Mouse (Mus musculus): ENCODE results near the gene Plekhg2.
A peak's percentile ranks its signal among the peaks of the same experiment; 100 is the strongest.

Gene Plekhg2

DNA sequence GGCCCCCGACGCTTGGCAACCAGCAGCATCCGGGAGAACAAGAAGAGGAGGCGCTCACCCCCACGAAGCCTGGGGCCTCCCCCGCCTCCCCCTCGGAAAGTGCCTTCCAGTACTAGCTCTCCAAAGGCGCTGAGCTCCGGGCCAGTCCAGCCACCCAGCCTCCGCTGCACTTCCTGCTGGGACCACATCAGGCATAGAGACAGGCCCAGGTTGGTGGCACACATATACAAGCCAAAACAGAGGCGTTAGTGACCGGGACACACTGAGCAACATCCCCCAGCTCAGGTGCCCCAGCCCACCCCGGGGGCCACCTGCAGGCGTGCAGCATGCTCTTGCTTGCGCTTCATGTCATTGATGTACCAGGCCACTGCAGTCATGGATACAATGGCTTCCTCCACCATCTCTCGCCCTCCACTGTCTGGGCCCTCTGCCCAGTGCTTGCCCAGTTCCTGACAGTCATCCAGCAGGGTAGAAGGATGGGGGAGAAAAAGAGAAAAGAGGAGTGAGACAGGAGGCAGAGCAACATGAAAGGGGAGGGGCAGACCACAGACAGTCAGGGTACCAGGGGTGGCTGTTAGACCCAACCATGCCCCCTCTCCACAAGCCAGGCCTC lies 4.6 kb downstream of the Plekhg2 start:
- peak; percentile 65 to 70 for DNase-seq

DNA sequence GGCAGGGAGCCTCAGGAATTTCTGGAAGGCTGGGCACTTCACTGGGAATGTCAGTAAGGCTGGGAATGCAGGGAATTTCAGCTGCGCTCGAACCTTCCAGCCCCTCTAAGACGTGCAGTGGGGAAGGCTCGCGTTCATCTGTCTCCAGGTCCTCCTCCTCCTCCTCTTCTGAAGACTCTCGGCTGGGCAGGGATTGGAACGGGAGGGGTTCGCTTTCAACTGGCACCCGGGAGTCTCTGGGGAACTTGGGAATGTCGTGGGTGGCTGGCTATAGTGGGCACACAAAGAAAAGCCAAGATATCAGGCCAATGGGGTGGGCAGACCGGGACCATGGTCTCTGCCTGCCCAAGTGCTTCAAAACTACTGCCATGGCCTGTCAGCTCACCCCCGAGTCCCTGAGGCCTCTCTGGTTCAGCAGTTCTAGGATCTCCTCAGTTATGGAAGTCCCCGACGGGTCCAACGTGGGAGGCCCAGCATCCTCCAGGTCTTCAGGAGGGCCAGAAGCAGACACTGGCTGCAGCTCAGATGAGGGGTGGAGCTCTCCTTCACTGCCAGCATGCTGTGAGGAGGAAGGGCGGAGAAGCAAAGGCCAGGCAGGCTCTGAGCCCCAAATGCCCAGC lies 9.8 kb downstream of the Plekhg2 start:
- DNase-seq, result no peak

DNA sequence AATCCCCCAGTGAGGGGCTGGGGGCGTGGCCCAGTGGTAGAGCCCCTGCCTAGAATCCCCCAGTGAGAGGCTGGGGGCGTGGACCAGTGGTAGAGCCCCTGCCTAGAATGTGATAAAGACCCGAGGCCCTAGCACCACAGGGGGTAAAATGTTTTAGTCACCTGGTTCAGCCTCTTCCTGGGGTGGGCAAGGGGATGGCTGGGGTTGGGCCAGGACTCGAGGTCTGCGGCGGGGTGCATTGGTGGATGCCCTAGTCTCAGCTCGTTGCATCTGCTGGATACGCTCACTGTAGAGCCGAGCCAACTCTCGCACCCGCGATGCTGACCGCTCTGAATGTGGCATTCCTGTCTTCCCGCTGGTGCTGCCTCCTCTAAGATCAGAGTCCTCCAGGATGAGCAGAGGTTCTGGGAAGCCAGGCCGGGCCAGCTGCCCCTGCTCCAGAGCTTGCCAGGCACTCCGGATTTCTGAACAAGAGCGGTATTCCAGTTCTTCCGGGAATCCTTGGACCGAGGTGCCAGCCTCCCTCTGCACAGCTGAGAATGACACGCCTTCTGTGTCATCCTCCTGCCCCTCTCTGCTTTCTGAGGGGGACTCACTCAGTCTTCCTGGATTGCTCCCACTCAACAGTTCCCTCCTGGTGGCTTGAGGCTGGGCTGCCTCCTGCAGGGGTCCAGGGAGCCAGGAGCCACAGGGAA lies 10.6 kb downstream of the Plekhg2 start:
- DNase-seq, result no peak

DNA sequence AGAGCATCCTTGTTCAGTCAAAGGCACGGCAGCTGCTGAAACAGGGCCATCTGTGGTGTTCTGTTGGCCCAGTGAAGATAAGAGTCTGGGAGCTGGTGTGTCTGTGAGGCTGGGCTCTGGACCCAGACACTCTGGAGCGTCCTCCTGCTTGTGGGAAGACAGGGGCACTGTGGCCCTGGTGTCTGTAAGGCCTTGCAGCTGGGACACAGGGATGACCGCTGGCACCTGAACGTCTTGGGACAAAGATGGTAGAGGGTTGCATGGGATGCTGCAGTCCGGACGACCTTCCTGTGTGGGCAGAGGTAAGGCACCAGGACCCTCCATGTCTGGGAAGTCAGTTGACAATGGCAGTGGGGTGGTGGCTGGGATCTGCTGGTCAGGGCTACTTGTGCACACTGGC lies 12.1 kb downstream of the Plekhg2 start:
- DNase-seq, result no peak

DNA sequence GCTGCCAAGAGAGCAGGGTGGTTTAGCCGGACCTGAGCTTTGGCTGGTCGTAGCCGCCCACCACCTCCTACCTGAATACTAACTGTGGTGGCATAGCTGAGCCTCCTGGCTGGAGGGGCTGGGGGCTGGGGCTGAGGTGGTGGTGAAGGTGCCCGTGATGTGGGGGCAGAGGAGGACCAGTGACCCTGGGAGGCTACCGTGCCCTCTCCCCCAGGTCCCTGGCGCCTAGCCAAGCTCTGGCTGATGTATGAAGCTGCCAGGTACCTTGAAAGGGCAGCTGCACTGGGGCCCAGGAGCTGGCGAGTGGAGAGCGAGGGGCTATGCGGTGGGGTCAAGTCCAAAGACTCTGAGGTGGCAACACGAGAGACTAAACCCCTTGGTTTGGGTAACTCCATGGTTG lies 12.5 kb downstream of the Plekhg2 start:
- DNase-seq, result no peak

DNA sequence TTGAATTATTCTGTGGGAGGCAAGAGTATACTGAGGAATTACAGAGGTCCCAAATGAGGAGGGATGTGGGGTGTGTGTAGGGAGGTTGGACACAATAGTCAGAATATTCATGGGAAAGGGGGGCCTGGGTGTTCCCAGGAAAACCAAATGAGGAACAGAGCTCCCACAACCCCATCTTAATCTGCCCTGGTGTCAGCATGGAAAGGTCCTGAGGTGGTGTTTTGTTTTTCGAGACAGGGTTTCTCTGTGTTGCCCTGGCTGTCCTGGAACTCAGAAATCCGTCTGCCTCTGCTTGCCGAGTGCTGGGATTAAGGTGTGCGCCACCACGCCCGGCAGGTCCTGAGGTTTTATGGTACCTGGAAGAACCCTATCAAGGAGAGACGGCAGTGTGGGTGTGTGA lies 14.0 kb downstream of the Plekhg2 start:
- DNase-seq, result no peak

DNA sequence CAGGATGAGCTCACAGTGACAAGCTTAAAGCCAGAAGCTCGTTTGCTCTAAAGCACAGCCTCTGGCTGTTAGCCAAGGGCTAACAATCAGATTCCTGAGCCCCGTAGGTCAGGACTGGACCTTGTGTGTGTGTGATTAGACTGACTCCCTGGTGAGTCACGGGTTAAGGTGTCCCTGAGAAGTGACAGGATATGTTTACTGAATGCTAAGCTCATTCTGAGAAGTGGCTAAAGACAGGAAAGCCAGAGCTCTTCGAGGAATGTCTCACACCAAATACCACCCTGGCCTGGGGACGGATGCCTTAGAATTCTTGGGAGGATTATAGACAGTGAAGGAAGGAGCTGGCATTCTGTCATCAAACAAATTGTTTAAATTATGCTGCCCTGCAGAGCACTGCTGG lies 14.4 kb downstream of the Plekhg2 start:
- DNase-seq, result no peak

DNA sequence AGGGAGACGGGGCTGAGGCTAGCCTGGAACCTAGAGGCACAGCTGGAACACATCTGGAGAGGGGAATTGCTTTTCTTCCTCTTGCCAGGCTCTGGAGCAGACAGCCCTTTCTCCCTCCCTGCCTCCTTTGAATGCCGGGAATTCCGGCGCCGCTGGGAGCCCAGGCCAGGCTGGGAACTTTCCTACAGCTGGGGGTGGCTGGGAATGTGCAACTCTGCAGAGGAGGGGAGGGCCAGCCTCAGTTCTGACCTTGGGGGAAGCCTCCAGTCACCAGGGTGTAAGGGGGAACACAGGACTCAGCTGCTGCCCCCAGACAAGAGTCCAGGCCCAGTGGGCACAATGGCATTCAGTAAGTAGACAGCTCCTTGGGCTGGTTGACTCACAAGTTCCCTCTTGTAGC lies 15.4 kb downstream of the Plekhg2 start:
- no peak for DNase-seq

DNA sequence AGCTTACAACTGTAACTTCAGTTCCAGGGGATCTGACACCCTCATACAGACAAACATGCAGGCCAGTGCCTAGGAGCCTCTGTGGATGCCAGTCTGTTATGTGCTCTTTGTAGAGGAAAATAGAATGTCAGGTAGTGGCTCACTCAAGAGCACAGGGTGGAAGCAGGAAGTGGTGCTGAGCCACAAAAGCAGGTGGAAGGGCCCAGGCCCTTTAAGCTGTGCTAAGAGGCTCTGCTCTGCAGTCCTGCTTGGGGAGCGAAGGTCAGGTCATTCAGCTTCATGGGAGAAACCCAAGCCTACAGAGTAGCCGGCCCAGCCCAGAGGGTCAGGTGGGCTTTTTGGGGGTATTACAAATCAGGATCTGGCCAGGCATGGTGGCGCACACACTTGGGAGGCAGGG lies 17.2 kb downstream of the Plekhg2 start:
- DNase-seq, result no peak

DNA sequence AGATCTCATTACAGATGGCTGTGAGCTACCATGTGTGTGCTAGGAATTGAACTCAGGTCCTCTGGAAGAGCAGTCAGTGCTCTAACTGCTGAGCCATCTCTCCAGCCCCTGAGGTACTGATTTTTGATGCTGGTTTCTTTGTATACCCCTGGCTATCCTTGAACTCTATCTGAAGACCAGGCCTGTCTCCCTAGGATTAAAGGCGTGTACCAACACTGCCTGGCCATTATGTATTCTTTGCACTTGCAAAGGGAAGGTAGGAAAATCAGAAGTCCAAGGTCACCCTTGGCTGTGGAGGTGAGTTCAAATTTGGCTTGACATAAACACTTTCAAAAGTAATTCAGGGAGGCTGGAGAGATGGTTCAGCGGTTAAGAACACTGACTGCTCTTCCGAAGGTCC lies 17.8 kb downstream of the Plekhg2 start:
- DNase-seq, result no peak

DNA sequence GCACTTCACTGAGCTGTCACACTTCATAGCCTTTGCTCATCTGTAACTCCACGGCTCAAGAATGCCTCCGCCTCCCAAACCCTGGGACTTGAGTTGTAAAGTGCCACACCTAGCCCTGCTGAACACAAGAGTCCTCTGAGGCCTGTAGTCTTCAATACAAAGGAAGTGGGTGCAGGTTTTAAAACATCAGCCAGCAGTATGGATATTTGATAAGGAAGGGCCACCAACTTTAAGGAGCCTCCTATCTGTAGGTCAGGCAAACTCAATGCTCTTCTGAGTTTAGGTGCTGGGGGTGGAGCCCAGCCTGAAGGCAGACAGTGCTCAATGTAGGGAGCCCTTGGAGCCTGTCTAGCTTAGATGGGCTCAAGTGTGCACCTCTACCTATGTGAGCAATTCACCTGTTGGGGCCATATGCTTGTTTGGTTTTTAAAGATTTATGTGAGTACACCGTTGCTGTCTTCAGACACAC lies 18.3 kb downstream of the Plekhg2 start:
- DNase-seq, result no peak

DNA sequence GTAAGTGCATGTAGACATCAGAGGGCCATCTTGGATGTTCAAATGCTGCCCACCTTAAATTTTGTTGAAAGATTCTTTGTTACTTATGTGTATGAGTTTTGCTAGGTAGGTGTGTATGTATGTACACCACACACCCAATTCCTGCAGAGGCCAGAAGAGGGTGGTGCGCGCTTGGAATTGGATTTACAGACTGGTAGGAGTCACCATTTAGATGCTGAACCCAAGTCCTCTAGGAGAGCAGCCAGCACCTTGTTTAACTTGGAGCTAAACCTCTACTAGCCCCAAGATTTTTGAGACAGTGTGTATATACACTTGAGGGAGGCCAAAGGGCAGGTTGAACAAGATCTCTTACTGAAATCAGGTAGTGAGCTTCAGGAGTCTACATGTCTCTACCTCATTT lies 19.1 kb downstream of the Plekhg2 start:
- DNase-seq, result no peak

DNA sequence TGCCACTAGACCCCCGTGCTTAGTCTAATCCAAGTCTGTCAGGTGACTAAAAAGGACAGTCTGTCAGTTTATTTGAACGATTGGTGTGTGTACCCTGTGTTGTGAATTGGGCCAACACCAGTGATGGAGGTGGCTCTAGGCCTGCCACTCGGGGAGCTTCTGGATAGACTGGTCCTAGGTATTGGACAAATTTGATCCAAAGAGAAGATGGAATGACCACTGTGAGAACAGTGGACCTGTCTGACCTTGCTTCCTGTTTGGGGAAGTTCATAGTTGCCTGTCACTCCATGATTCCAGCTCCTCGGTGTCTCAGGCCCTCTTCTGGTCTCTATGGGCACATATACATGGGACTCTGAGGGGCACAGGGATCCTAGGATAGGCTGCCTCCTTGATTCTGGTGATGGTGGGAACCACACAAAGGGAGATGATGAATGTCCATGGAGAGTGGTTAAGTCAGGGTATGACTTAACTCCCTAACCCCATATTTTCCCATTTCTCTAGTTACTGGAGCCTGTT lies 20.7 kb downstream of the Plekhg2 start:
- no peak for DNase-seq

DNA sequence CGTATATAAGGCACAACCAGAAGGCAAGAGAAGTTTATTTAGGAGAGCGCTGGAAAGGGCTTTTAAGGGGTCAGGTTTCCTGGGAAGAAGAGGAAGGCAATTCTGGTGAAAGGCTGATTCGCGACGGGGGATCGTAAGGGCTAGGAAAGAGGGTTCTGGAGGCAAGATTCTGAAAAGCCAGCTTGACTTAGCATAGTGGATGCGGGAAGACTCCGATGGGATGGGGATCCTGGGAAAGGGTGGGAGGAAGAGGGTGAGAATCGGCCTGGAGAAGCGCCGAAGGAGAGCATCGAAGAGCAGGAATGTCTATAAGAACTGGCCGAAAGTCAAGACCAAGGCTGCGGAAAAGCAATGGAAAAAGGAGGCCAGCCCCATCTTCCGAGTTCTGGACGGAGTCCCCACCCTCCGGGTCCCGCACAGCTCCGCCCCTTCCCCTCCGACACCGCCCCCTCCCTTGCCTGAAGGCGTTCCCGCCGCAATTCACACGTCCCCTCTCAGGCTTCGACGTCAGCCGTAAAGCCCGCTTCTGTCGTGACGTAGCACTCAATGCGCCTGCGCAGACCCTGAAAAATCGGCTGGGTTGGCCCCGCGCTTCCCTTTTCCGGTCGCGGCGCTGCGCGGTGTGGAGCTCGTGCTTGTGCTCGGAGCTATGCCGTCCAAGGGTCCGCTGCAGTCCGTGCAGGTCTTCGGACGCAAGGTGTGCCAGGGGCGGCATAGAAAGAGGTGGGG lies 22.1 kb downstream of the Plekhg2 start, which contains the start of gene Rps16:
TSS of gene Rps16 (plus strand) at position 498 of the 729 bp plus-strand sequence.
- DNase-seq, result peak; percentile 99

DNA sequence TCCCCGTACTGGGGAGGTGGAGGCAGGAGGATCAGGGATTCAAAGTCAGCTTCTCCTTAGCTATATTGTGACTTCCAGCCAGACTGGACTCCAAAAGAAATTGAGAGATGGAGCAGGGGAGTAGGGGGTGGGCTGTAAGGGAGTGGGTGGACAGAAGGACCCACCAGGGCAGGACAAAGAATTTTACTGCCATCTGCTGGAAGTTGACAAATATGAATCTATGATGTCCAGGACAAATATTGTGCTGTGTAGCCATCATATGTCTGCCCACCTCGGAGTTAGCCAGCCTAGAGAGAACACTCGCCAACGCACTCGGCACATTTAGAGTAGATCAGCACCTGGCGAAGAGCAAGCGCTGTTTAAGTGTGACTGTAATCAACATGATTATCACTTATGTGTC lies 23.8 kb downstream of the Plekhg2 start:
- peak; percentile 55 to 68 for DNase-seq

DNA sequence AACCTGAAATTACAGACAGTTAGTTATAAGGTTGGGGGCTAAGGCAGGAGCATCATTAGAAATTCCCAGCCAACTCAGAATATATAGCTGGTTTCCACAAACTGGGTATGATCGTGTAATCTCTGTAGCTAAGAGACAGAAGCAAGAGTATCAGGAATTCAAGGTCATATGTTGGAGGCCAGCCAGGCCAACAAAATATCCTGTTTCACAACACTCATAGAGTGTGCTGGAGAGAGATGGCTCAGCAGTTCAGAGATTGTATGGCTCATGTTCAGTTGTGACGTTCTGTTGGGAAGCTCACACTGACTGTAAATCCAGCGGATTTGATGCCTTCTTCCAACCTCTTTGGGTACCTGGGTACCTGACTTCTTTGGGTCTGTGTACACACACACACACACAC lies 24.7 kb downstream of the Plekhg2 start:
- DNase-seq, result no peak

DNA sequence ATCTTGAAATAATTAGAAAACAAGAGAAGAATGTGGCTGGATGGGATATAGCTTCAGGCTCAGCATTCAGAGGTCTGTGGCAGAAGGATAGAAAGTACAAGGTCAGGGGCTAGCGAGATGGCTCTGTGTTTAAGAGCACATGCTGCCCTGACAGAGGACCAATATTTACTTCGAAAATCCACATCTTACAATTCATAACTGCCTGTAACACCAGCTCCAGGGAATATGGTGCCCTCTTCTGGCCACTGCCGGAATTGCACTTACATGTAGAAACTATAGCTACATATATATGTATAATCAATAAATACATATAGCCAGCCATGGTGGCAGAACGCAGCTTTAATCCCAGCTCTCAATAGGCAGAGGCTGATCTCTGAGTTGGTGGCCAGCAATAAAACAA lies 27.8 kb downstream of the Plekhg2 start:
- DNase-seq, result peak; percentile 82 to 85

DNA sequence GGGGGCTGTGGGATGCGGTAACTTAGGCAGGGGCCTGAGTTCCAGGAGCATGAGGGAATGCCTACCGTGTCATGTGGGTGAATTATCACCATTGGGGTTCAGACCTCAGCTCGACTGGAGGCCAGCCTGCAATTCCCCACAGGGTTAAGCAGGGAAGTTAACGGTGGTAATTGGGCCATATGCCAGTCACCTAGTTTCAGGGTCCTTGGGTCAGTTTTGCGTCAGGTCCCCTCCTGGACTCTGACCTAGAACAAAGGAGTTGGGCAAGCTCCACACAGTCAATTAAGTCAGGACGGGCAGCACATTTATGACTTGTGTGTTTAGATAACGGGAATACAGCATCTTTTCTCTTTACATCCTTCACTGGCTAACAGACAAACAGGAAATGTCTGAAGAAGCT lies 31.0 kb downstream of the Plekhg2 start:
- no peak for DNase-seq

DNA sequence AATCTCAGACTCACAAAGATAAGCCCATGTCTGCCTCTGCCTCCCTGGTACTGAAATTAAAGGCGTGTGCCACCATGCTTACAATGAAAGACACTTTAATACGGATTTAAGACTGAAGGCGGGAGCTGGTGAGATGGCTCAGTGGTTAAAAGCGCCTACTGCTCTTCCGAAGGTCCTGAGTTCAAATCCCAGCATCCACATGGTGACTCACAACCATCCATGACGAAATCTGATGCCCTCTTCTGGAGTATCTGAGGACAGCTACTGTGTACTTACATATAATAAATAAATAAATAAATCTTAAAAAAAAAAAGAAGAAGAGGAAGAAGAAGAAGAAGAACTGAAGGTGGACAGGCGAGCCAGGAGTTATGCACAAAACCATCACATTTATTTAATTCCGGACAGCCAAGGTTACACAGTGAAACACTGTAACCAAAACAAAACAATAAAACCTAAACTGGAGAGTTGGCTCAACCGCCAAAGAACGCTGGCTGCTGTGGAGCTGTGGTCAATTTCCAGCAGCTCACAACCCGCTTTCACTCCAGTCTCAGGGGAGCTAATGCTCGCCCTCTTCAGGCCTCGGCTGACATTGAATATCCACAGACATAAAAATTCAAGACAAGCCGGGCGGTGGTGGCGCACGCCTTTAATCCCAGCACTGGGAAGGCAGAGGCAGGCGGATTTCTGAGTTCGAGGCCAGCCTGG lies 33.0 kb downstream of the Plekhg2 start:
- peak; percentile 57 to 62 for DNase-seq

DNA sequence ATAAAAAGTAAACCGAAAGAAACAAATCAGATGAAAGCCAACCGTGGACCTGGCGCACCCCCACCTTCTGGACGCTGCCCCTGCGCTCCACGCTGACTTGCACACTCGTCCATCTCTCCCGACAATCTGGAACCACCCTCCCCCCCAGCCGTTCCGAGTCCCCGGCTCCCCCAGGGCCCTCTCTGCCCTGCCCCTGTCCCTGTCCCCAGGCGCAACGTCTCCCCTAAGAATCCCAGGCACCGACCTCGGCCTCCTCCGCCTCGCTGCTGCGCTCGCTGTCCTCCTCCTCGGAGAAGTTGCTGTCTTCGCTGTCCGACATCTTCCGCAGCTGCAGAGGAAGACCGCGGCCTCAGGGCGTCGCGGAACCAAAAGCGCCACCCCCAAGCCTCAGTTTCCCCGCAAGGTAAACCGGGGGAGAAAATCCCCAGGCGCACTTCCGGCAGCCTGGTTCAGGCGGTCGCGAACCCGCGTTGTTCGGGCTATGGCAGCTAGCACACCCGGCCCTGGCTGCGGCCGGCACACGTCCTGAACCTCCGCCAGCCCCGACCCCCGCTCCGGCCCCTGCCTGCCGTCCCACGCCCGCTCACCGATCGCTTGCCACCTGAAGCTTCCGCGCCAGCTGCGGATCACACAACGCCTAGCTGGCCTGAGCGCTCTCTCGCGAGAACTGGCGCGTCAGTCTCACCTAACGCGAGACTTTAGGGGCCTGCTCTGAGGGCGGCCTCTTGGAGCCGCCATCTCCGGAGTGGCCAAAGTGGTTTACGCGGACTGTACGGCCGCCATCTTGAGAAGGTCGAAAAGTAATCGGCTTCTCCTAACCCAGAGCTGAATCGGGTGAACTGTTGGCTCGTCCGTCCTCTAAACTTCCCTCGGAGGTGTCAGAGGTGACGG lies 34.0 kb downstream of the Plekhg2 start, which contains the start of gene Supt5:
TSS of gene Supt5 (minus strand) at position 639 of the 891 bp plus-strand sequence.
- peak; percentile 97 to 98 for DNase-seq

DNA sequence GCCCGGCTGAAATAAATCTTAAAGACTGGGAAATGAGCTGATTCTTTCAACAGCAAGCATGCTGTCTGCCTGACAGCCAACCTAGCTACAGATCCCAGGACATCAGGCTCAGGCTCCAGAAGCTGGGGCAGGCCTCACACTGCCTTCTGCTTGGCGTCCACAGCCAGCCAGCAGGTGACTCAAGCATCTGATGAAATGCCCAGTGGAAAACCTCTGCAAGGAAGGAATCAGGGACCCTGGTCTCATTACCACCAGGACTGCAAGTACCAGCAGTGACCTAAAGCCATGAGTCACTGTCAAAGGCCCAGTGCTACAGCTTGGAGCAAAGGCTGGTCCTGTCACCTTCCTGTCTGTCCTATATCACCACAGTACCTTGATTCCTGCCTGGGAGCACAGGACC lies 36.9 kb downstream of the Plekhg2 start:
- no peak for DNase-seq
